Mouse (Mus musculus): Measurements from ENCODE around the gene Cyb5r1.

Gene Cyb5r1

GRCm38 (mm10) chr1:134460294-134461284, 55.2 kb downstream of the Cyb5r1 start:
- DNase-seq (ENCODE audit: low spot score): no peak
